Comparison of ENCODE assay signal across 19 mouse cellular contexts in the genomic region with DNA sequence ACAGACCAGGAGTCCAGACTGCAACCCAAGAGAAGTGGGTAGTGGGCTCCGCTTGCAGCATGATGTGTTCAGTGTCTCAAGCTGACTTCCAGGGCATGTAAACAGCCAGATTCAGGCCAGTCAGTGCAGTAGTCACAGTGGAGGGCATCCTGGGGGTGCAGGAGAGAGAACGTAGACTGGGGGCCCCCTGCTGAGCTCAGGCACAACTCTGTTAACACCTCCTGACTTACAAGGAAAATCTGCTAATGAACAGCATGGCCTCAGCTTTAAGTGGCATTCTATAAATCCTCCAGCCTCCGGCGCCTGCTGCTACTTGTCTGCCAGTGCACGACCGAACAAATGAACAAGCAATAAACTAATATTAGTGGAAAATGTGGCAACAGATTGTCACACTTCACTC. TPM values are rescaled to one million over a fixed set of nuclear protein-coding genes. Genes with fewer than 3 reads are reported as not detected.
DNase-seq lines count a peak whose midpoint lies in the region; TF ChIP-seq lines count a peak whose summit lies in the region.
"Had no signal": no experiment of that assay in that cellular context is flagged by ENCODE, and none has a peak within 500 bp of the region (broad histone marks: within the 10 kb centered on the region; RNA-seq: fewer than 3 reads in every experiment).

No protein-coding gene starts in this region.

- no peak overlapping the region for H3K4me3 ChIP-seq in limb, embryonic 10.5 days
- no peak overlapping the region for H3K4me3 ChIP-seq in gastrocnemius, adult 2 months
- H3K4me3 ChIP-seq: midbrain, embryonic 10.5 days; neural tube, embryonic 13.5 days had no signal

- peaks cover 70% of the 10 kb centered on the region for H3K4me1 ChIP-seq in limb, embryonic 10.5 days

- H3K36me3 ChIP-seq in limb, embryonic 10.5 days = no peaks in the 10 kb centered on the region
- H3K36me3 ChIP-seq: midbrain, embryonic 10.5 days; neural tube, embryonic 13.5 days had no signal

- whole genome bisulfite sequencing in limb, embryonic 10.5 days = 25% methylated on average over 6 of the region's 6 CpGs

- H3K27ac ChIP-seq in limb, embryonic 10.5 days = peak overlapping the region; percentile 55
- no peak overlapping the region for H3K27ac ChIP-seq in gastrocnemius, adult 2 months
- H3K27ac ChIP-seq: midbrain, embryonic 10.5 days; neural tube, embryonic 13.5 days had no signal

- no peaks in the 10 kb centered on the region for H3K9me3 ChIP-seq in limb, embryonic 10.5 days (replicated peaks)
- H3K9me3 ChIP-seq: midbrain, embryonic 10.5 days; neural tube, embryonic 13.5 days had no signal

- peak; percentile 15 for DNase-seq in embryo, embryonic 10.5 days (ENCODE audit: low spot score)
- no peak for DNase-seq in embryo, embryonic 10 days (ENCODE audit: low spot score)
- peak; percentile 42 to 61 for DNase-seq in cerebellum, adult 18-20 months
- DNase-seq in cerebellum, postnatal 36 days = peak; percentile 49 to 54
- DNase-seq in limb, embryonic 10.5 days (ENCODE audit: low spot score) = peak; percentile 73
- DNase-seq in lung, postnatal 25 days (ENCODE audit: low spot score) = no peak
- no peak for DNase-seq in heart, postnatal 25 days (ENCODE audit: low spot score)
- no peak for DNase-seq in gastrocnemius, adult 2 months
- DNase-seq: adrenal gland, adult 2 months; heart, postnatal 4 days; layer of hippocampus, postnatal 36 days; liver; lung, adult 18-20 months; lung, postnatal 4 days; right cerebral cortex, postnatal 14 days had no signal

- intact Hi-C loops in heart, postnatal 25 days (cut with DNase I) = no loop called here
- intact Hi-C loops in gastrocnemius, adult 2 months (cut with DNase I) = no loop called here

- peaks cover 34% of the 10 kb centered on the region for H3K27me3 ChIP-seq in limb, embryonic 10.5 days (ENCODE audit: low read depth, poor library complexity, severe bottlenecking)
- H3K27me3 ChIP-seq: CH12.LX; neural tube, embryonic 13.5 days had no signal

- TF ChIP-seq CTCF in gastrocnemius, adult 2 months (IDR thresholded peaks at IDR 0.05) = no peak

RNA-seq across cellular contexts. Expression of gene Ltbp2, which starts 33.6 kb away (rescaled TPM):
- 0.03 TPM in 1 of 2 replicates, not detected in the other for polyA plus RNA-seq in limb, embryonic 10.5 days (2016; fragmentation: Nextera tagmentation; extraction: Ambion mirVana)
- 1 to 10 TPM; 1.8 to 2.0 TPM for total RNA-seq in heart, postnatal 25 days (2021)
- total RNA-seq in gastrocnemius, adult 2 months (2021) = 1 to 10 TPM in 1 of 2 experiments, under 1 TPM in 1; 0.78 to 1.6 TPM
- total RNA-seq: monocyte, adult 5-6 weeks had no signal

Comparison
In these comparisons a context has a peak if more than half of its experiments do, and no peak if none do; other contexts are left out.
1. DNase-seq: peak in embryo, embryonic 10.5 days (single experiment), cerebellum, adult 18-20 months (2 of 2), cerebellum, postnatal 36 days (2 of 2) and limb, embryonic 10.5 days (single experiment); none in embryo, embryonic 10 days (single experiment), lung, postnatal 25 days (single experiment), heart, postnatal 25 days (single experiment) and gastrocnemius, adult 2 months (single experiment).